Mouse (Mus musculus) heart, postnatal 0 days (tissue): ENCODE measurements around the gene Gclc.

Experiments
- CTCF ChIP-seq: IDR thresholded peaks from 2 replicates; pipeline ENCODE4 v1.5.1; 2016; ENCODE audit warnings: antibody characterized with exemption, control low read depth, low read depth
- EP300 ChIP-seq: IDR thresholded peaks from 2 replicates; pipeline ENCODE4 v1.6.1; 2016; ENCODE audit warnings: antibody characterized with exemption, low read depth

DNA sequence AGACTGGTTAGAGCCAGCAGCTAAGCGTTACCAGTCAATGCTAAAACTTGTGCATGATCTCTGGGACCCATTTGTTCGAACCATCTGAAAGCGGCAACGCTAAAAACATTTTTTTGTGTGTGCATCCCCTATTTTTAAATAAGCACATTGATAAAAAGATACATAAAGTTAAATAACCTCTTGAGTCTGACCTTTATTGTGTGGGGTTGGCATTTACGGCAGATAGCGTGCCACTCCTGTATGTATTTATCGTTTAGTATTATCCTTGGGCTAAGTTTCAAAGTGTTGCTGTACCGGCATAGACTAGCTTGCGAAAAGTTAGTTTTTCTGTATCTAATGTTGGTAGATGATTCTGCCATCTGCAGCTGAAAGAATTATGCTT, 1.1 kb downstream of the Gclc start:
- TF ChIP-seq CTCF (no peak), EP300 (no peak)
